Comparison of ENCODE assay signal across 9 mouse cellular contexts in genomic region chr16:92103572-92104331, GRCm38 (mm10). TPM values are rescaled to one million over a fixed set of nuclear protein-coding genes. Genes with fewer than 3 reads are reported as not detected.
A peak's percentile ranks its signal among the peaks of the same experiment; 100 is the strongest.
DNase-seq lines count a peak whose midpoint lies in the region; ATAC-seq and TF ChIP-seq lines count a peak whose summit lies in the region.
"Had no signal": no experiment of that assay in that cellular context is flagged by ENCODE, and none has a peak within 500 bp of the region (broad histone marks: within the 10 kb centered on the region; RNA-seq: fewer than 3 reads in every experiment).

No protein-coding gene starts in this region.

- peak overlapping the region; percentile 51; the same call in 1 of the 2 replicates for H3K27ac ChIP-seq in cortical plate, adult 2 months (ENCODE audit: insufficient read depth, low read length)
- H3K27ac ChIP-seq in intestine, embryonic 14.5 days (ENCODE audit: low read depth) = no peak overlapping the region
- no peak overlapping the region for H3K27ac ChIP-seq in midbrain, embryonic 16.5 days (ENCODE audit: low read length)

- DNase-seq in layer of hippocampus, adult 11-12 months (ENCODE audit: low spot score) = peak; percentile 20
- DNase-seq in layer of hippocampus, postnatal 14 days (ENCODE audit: low spot score in 2 of 2) = no peak
- DNase-seq in intestine, embryonic 14.5 days (ENCODE audit: low spot score) = no peak
- no peak for DNase-seq in testis, postnatal 14 days (ENCODE audit: low spot score)

- WGBS in intestine, embryonic 14.5 days = 57% methylated on average over 9 of the region's 9 CpGs
- WGBS in midbrain, embryonic 16.5 days = 26% methylated on average over 9 of the region's 9 CpGs

- H3K4me3 ChIP-seq in cortical plate, adult 2 months (ENCODE audit: insufficient read depth, low read length) = no peak overlapping the region
- no peak overlapping the region for H3K4me3 ChIP-seq in intestine, embryonic 14.5 days (ENCODE audit: low read depth, low read length)
- H3K4me3 ChIP-seq in midbrain, embryonic 16.5 days (ENCODE audit: low read depth, low read length) = no peak overlapping the region

- no peak for TF ChIP-seq CTCF in cortical plate, adult 2 months (IDR thresholded peaks at IDR 0.05; ENCODE audit: extremely low read depth, insufficient read depth, low read length)

- no peaks in the 10 kb centered on the region for H3K9me3 ChIP-seq in intestine, embryonic 14.5 days (ENCODE audit: control insufficient read depth, low read length)
- H3K9me3 ChIP-seq in midbrain, embryonic 16.5 days (replicated peaks; ENCODE audit: control insufficient read depth, low read length, poor library complexity, severe bottlenecking) = no peaks in the 10 kb centered on the region

- H3K36me3 ChIP-seq in intestine, embryonic 14.5 days (ENCODE audit: control insufficient read depth, insufficient read depth, low read length) = peaks cover 12% of the 10 kb centered on the region
- H3K36me3 ChIP-seq in midbrain, embryonic 16.5 days (ENCODE audit: control insufficient read depth, insufficient read depth, low read length) = no peaks in the 10 kb centered on the region; the same call in 1 of the 2 replicates

- ATAC-seq in intestine, embryonic 14.5 days (replicated peaks; ENCODE audit: low FRiP score, low TSS enrichment, low read depth) = 0 out of 2 replicates have a peak, but pooled peaks have one; percentile 27
- peak; percentile 34; the same call in 1 of the 2 replicates for ATAC-seq in midbrain, embryonic 16.5 days
- no peak for ATAC-seq in megakaryocyte-erythroid progenitor cell, adult 5-6 weeks (replicated peaks; ENCODE audit: low FRiP score, low TSS enrichment, poor library complexity, severe bottlenecking)
- no peak for ATAC-seq in megakaryocyte, adult 5-6 weeks (ENCODE audit: poor library complexity, severe bottlenecking)

- no peak overlapping the region for H3K4me2 ChIP-seq in intestine, embryonic 14.5 days (ENCODE audit: low read length)
- H3K4me2 ChIP-seq in midbrain, embryonic 16.5 days (ENCODE audit: low read length) = no peak overlapping the region

- TF ChIP-seq POLR2A in cortical plate, adult 2 months (IDR thresholded peaks at IDR 0.05; ENCODE audit: extremely low read depth, insufficient read depth, low read length) = no peak

- H3K4me1 ChIP-seq in cortical plate, adult 2 months (ENCODE audit: control insufficient read depth, insufficient read depth, low read length) = peaks cover 3% of the 10 kb centered on the region
- H3K4me1 ChIP-seq in intestine, embryonic 14.5 days (replicated peaks; ENCODE audit: control insufficient read depth, insufficient read depth, low read length) = peaks cover 5% of the 10 kb centered on the region
- H3K4me1 ChIP-seq in midbrain, embryonic 16.5 days (ENCODE audit: control insufficient read depth, insufficient read depth, low read length) = peaks cover 7% of the 10 kb centered on the region; the same call in 1 of the 2 replicates

- H3K27me3 ChIP-seq in intestine, embryonic 14.5 days (replicated peaks; ENCODE audit: control insufficient read depth, insufficient read depth, low read length) = no peaks in the 10 kb centered on the region
- H3K27me3 ChIP-seq in midbrain, embryonic 16.5 days (ENCODE audit: control insufficient read depth, insufficient read depth, low read depth, low read length) = no peaks in the 10 kb centered on the region

- H3K9ac ChIP-seq in intestine, embryonic 14.5 days (ENCODE audit: low read length) = no peak overlapping the region
- no peak overlapping the region for H3K9ac ChIP-seq in midbrain, embryonic 16.5 days (ENCODE audit: low read depth, low read length)

RNA-seq across cellular contexts. Expression of gene Slc5a3, which starts 45.6 kb away (rescaled TPM):
- total RNA-seq in layer of hippocampus, postnatal 14 days (2021) = 10 to 100 TPM; 15.1 to 17.6 TPM
- polyA plus RNA-seq in cortical plate, adult 2 months (2012; rRNA removed) = 5.0 and 5.1 TPM in 2 replicates
- 8.4 and 9.1 TPM in 2 replicates for polyA plus RNA-seq in intestine, embryonic 14.5 days (2014; fragmentation: Nextera tagmentation; extraction: Ambion mirVana)
- polyA plus RNA-seq in midbrain, embryonic 16.5 days (2015; fragmentation: Nextera tagmentation; extraction: Ambion mirVana) = 21.1 and 22.8 TPM in 2 replicates
- total RNA-seq in megakaryocyte-erythroid progenitor cell, adult 5-6 weeks (2014; fragmentation: Nextera tagmentation) = 5.0 and 5.2 TPM in 2 replicates
- total RNA-seq in megakaryocyte-erythroid progenitor cell, adult 5-6 weeks (2017) = 4.4 and 7.2 TPM in 2 replicates
- total RNA-seq in megakaryocyte, adult 5-6 weeks (2015) = 0.65 and 0.78 TPM in 2 replicates
- total RNA-seq in megakaryocyte, adult 5-6 weeks (2017) = 0.95 and 1.2 TPM in 2 replicates

RNA-seq across cellular contexts. Expression of gene Gm49711, which starts 45.6 kb away (rescaled TPM):
- not detected for total RNA-seq in layer of hippocampus, postnatal 14 days (2021)
- polyA plus RNA-seq in cortical plate, adult 2 months (2012; rRNA removed) = 0.08 and 0.17 TPM in 2 replicates
- not detected in 2 replicates for polyA plus RNA-seq in intestine, embryonic 14.5 days (2014; fragmentation: Nextera tagmentation; extraction: Ambion mirVana)
- 0.32 and 0.67 TPM in 2 replicates for polyA plus RNA-seq in midbrain, embryonic 16.5 days (2015; fragmentation: Nextera tagmentation; extraction: Ambion mirVana)
- total RNA-seq in megakaryocyte-erythroid progenitor cell, adult 5-6 weeks (2014; fragmentation: Nextera tagmentation) = not detected in 2 replicates
- not detected in 2 replicates for total RNA-seq in megakaryocyte-erythroid progenitor cell, adult 5-6 weeks (2017)
- not detected in 2 replicates for total RNA-seq in megakaryocyte, adult 5-6 weeks (2015)
- total RNA-seq in megakaryocyte, adult 5-6 weeks (2017) = not detected in 2 replicates
- total RNA-seq: hematopoietic stem cell, adult 5-6 weeks had no signal

RNA-seq across cellular contexts. Expression of gene Mrps6, which starts 45.7 kb away (rescaled TPM):
- 10 to 100 TPM; 46.2 to 62.5 TPM for total RNA-seq in layer of hippocampus, postnatal 14 days (2021)
- polyA plus RNA-seq in cortical plate, adult 2 months (2012; rRNA removed) = 50.0 and 51.8 TPM in 2 replicates
- polyA plus RNA-seq in intestine, embryonic 14.5 days (2014; fragmentation: Nextera tagmentation; extraction: Ambion mirVana) = 114 and 122 TPM in 2 replicates
- 169 and 177 TPM in 2 replicates for polyA plus RNA-seq in midbrain, embryonic 16.5 days (2015; fragmentation: Nextera tagmentation; extraction: Ambion mirVana)
- 36.9 and 49.2 TPM in 2 replicates for total RNA-seq in megakaryocyte-erythroid progenitor cell, adult 5-6 weeks (2014; fragmentation: Nextera tagmentation)
- total RNA-seq in megakaryocyte-erythroid progenitor cell, adult 5-6 weeks (2017) = 30.0 and 49.8 TPM in 2 replicates
- total RNA-seq in megakaryocyte, adult 5-6 weeks (2015) = 8.9 and 10.2 TPM in 2 replicates
- 6.6 and 12.8 TPM in 2 replicates for total RNA-seq in megakaryocyte, adult 5-6 weeks (2017)

Comparison
In these comparisons a context has a peak if more than half of its experiments do, and no peak if none do; other contexts are left out.
1. ATAC-seq: peak in intestine, embryonic 14.5 days (single experiment) and midbrain, embryonic 16.5 days (single experiment); none in megakaryocyte-erythroid progenitor cell, adult 5-6 weeks (single experiment) and megakaryocyte, adult 5-6 weeks (single experiment).